Mouse (Mus musculus) cerebellum, adult 2 months (tissue): ENCODE results near the gene Poln. TPM values are rescaled to one million over a fixed set of nuclear protein-coding genes. Genes with fewer than 3 reads are reported as not detected.

Source experiments
- DNase-seq, 2 experiments: peaks; one replicate each; pipeline ENCODE4 v3.0.0; 2021
- H3K27ac ChIP-seq: fragments of 200-500 bp; 2 replicates; pipeline ENCODE4 v1.5.1; 2012; ENCODE audit warnings: low read length, control low read depth, inconsistent platforms; ENCODE audit not compliant: insufficient read depth
- H3K27me3 ChIP-seq: fragments of 200-500 bp; 2 replicates; pipeline ENCODE4 v1.6.1; 2012; ENCODE audit warnings: inconsistent platforms, mild to moderate bottlenecking, low read length, moderate library complexity; ENCODE audit not compliant: control insufficient read depth, insufficient read depth
- H3K4me1 ChIP-seq: fragments of 200-500 bp; 2 replicates; pipeline ENCODE4 v1.6.1; 2011; ENCODE audit warnings: low read length; ENCODE audit not compliant: control insufficient read depth, insufficient read depth
- H3K4me3 ChIP-seq: fragments of 200-500 bp; replicated peaks from 2 replicates; pipeline ENCODE3; 2011; ENCODE audit warnings: mild to moderate bottlenecking, low read depth, low read length, control low read depth; ENCODE audit not compliant: insufficient read depth
- CTCF ChIP-seq: fragments of 200-500 bp; IDR thresholded peaks from 2 replicates; pipeline ENCODE4 v1.5.1; 2011; ENCODE audit warnings: low read depth, mild to moderate bottlenecking, control low read depth, low read length, moderate library complexity, borderline replicate concordance; ENCODE audit not compliant: insufficient read depth
- POLR2A ChIP-seq: fragments of 200-500 bp; IDR thresholded peaks from 2 replicates; pipeline ENCODE4 v1.6.1; 2011; ENCODE audit warnings: low read length, control low read depth, borderline replicate concordance; ENCODE audit not compliant: insufficient read depth
- WGBS: fragments of 180-500 bp; shearing (Covaris S2); methylation state at CpG from one replicate; pipeline ENCODE4 v1.1.7; 2018; 5-methylcytosine and 5-hydroxymethylcytosine counted together
- polyA plus RNA-seq: library from polyadenylated mRNA; depleted of rRNA; stranded (reverse); fragments of >200 nt; gene quantifications from 2 replicates; pipeline ENCODE4 v1.2.3, GENCODE M21; 2012

The Poln gene
- polyA plus RNA-seq, 1 experiment, result 0.82 TPM

DNA sequence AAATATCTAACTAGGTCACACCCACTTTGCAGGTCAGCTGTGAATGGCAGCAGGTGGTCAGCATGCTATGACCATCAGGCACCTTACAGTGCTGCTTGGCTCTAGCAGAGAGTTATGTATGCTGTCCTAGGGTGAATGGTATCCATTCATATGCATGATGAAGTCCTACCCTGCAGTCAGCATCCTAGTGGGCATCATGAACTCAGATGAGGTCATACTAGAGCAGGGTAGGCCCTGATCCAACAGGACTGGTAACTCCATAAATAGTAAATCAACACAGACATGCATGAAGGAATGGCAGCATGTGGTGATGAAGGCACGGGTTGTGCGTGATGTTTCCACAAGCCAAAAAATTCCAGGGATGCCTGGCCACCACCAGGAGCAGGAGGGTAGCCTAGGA, 36.5 kb upstream of the Poln start:
- peak overlapping the region; percentile 22 for H3K27ac ChIP-seq
- no peak for TF ChIP-seq POLR2A
- TF ChIP-seq CTCF, result no peak
- peaks cover 40% of the 10 kb centered on the region for H3K4me1 ChIP-seq
- DNase-seq, result peak; percentile 58 to 77
- H3K27me3 ChIP-seq, result no peaks in the 10 kb centered on the region
- WGBS, result 4% methylated on average over 2 of the region's 2 CpGs
- no peak overlapping the region for H3K4me3 ChIP-seq

GRCm38 (mm10) chr5:34204911-34205310, 35.7 kb upstream of the Poln start:
- peak; percentile 87 to 93 for DNase-seq
- TF ChIP-seq POLR2A (no peak), CTCF (peak; percentile 75; the same call in 1 of the 2 replicates)
- Histone ChIP-seq H3K27me3 (no peaks in the 10 kb centered on the region), H3K4me3 (no peak overlapping the region), H3K4me1 (peaks cover 37% of the 10 kb centered on the region), H3K27ac (peak overlapping the region; percentile 22; the same call in 1 of the 2 replicates)
- 18% methylated on average over 2 of the region's 2 CpGs for WGBS

DNA sequence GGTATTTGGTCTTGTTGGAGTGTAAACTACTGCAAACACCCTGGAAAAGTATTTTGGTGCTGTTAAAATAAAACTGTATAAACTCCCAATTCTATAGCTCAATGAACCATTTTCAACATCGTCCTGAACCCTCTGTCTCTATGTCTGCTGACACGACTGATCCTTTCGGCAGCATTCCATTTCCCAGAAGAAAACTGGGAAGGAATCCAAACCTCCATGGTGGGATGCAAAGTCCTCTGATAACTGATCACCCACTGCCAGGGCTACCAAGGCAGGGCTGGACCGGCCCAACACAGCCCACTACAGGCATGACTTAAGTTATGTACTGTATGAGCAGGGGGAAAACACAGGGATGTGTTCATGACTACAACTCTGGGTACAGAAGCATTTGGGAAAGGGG, 32.8 kb upstream of the Poln start:
- TF ChIP-seq CTCF, result no peak
- Histone ChIP-seq H3K27ac (no peak overlapping the region), H3K4me1 (peaks cover 35% of the 10 kb centered on the region; the same call in 1 of the 2 replicates), H3K27me3 (no peaks in the 10 kb centered on the region), H3K4me3 (no peak overlapping the region)
- 40% methylated on average over 4 of the region's 4 CpGs for WGBS
- no peak for DNase-seq

- no peak for DNase-seq
- TF ChIP-seq POLR2A (no peak), CTCF (no peak)
- 10% methylated on average over 2 of the region's 2 CpGs for WGBS
- Histone ChIP-seq H3K4me1 (peaks cover 35% of the 10 kb centered on the region; the same call in 1 of the 2 replicates), H3K4me3 (no peak overlapping the region), H3K27me3 (no peaks in the 10 kb centered on the region), H3K27ac (no peak overlapping the region)
Measured at GRCm38 (mm10) chr5:34201396-34201795, 32.1 kb upstream of the Poln start.

DNA sequence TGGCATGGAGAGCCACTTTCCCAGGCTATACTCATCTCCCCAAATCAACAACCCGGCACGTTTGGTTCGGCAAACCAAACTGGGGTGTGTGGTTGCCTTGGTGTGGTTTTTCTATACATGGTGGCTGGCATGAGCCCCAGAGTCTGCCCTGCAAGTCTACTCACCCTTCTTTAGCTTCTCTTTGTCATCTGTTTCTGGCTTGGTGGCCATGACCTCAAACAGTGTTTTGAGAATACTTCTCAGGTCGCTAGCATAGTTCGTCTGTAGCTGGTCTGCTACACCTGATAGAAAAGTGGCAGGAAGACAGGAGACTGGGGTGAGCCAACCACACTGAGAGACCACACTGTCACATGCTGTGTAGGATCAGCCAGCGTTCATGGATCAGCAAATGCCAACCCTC, 29.4 kb upstream of the Poln start:
- H3K4me3 ChIP-seq, result no peak overlapping the region
- DNase-seq, result no peak
- peaks cover 25% of the 10 kb centered on the region; the same call in 1 of the 2 replicates for H3K4me1 ChIP-seq
- TF ChIP-seq CTCF (no peak), POLR2A (no peak)
- 82% methylated on average over 6 of the region's 6 CpGs for WGBS
- H3K27me3 ChIP-seq, result no peaks in the 10 kb centered on the region
- no peak overlapping the region for H3K27ac ChIP-seq

GRCm38 (mm10) chr5:34197243-34197642, 28.0 kb upstream of the Poln start:
- Histone ChIP-seq H3K27me3 (no peaks in the 10 kb centered on the region), H3K4me3 (no peak overlapping the region), H3K4me1 (peaks cover 23% of the 10 kb centered on the region; the same call in 1 of the 2 replicates), H3K27ac (peak overlapping the region; percentile 43)
- peak; percentile 66 to 74 for DNase-seq
- 11% methylated on average over 4 of the region's 4 CpGs for WGBS
- TF ChIP-seq POLR2A (no peak), CTCF (no peak)

GRCm38 (mm10) chr5:34196423-34196822, 27.2 kb upstream of the Poln start:
- no peak for DNase-seq
- peaks cover 19% of the 10 kb centered on the region; the same call in 1 of the 2 replicates for H3K4me1 ChIP-seq
- 79% methylated on average over 7 of the region's 7 CpGs for WGBS
- no peak overlapping the region for H3K4me3 ChIP-seq
- TF ChIP-seq CTCF, result no peak
- no peak for TF ChIP-seq POLR2A
- H3K27me3 ChIP-seq, result no peaks in the 10 kb centered on the region
- H3K27ac ChIP-seq, result peak overlapping the region; percentile 43; the same call in 1 of the 2 replicates

GRCm38 (mm10) chr5:34195786-34196185, 26.5 kb upstream of the Poln start:
- Histone ChIP-seq H3K4me3 (no peak overlapping the region), H3K4me1 (peaks cover 14% of the 10 kb centered on the region; the same call in 1 of the 2 replicates), H3K27me3 (no peaks in the 10 kb centered on the region), H3K27ac (no peak overlapping the region)
- 90% methylated on average over 12 of the region's 12 CpGs for WGBS
- no peak for DNase-seq
- TF ChIP-seq CTCF (no peak), POLR2A (no peak)
